Mouse (Mus musculus) midbrain, embryonic 12.5 days (tissue): ENCODE data around the gene Kcnj8. TPM values are rescaled to one million over a fixed set of nuclear protein-coding genes. Genes with fewer than 3 reads are reported as not detected.
"Not testable (repeated sequence)": the region's sequence is repeated elsewhere in the genome, so short reads cannot be mapped to it uniquely, and the experiment has no call there.

ENCODE experiments used
- ATAC-seq: fragments of 200-750 bp; cut with Nextera tagmentation; 2 replicates; pipeline ENCODE4 v1.8.0; 2017; ENCODE audit warnings: low read depth, moderate TSS enrichment, moderate library complexity; ENCODE audit not compliant: low FRiP score
- H3K27ac ChIP-seq: fragments of 300-500 bp; sonication (generic); replicated peaks from 2 replicates; pipeline ENCODE4 v1.5.1; 2016; ENCODE audit warnings: mild to moderate bottlenecking
- H3K27me3 ChIP-seq: fragments of 300-500 bp; sonication (generic); 2 replicates; pipeline ENCODE4 v1.6.1; 2016; ENCODE audit warnings: mild to moderate bottlenecking
- H3K36me3 ChIP-seq: fragments of 300-500 bp; sonication (generic); 2 replicates; pipeline ENCODE4 v1.6.1; 2016
- H3K4me1 ChIP-seq: fragments of 300-500 bp; sonication (generic); 2 replicates; pipeline ENCODE4 v1.6.1; 2016
- H3K4me2 ChIP-seq: fragments of 300-500 bp; sonication (generic); replicated peaks from 2 replicates; pipeline ENCODE4 v1.6.1; 2016; ENCODE audit warnings: mild to moderate bottlenecking, moderate library complexity
- H3K4me3 ChIP-seq: fragments of 300-500 bp; sonication (generic); 2 replicates; pipeline ENCODE4 v1.5.1; 2016; ENCODE audit warnings: mild to moderate bottlenecking
- H3K9ac ChIP-seq: fragments of 300-500 bp; sonication (generic); replicated peaks from 2 replicates; pipeline ENCODE4 v1.6.1; 2016; ENCODE audit warnings: mild to moderate bottlenecking, moderate library complexity
- H3K9me3 ChIP-seq: fragments of 300-500 bp; sonication (generic); 2 replicates; pipeline ENCODE4 v1.6.1; 2016; ENCODE audit warnings: mild to moderate bottlenecking
- WGBS: fragments of 180-500 bp; shearing (Covaris S2); methylation state at CpG from one replicate; pipeline ENCODE4 v1.1.7; 2016; 5-methylcytosine and 5-hydroxymethylcytosine counted together
- polyA plus RNA-seq: library from polyadenylated mRNA; unstranded; fragments of >200 nt; fragmentation: Nextera tagmentation; extraction: Ambion mirVana; gene quantifications from 2 replicates; pipeline ENCODE4 v1.2.1, GENCODE M21; 2016

The Kcnj8 gene
- polyA plus RNA-seq, 1 experiment from 2014 or later: 7.2 TPM

- Histone ChIP-seq H3K27me3 (no peaks in the 10 kb centered on the region; the same call in 1 of the 2 replicates), H3K9me3 (no peaks in the 10 kb centered on the region), H3K4me1 (no peaks in the 10 kb centered on the region), H3K4me2 (no peak overlapping the region), H3K36me3 (no peaks in the 10 kb centered on the region), H3K27ac (no peak overlapping the region), H3K4me3 (no peak overlapping the region), H3K9ac (no peak overlapping the region)
- peak; percentile 76 for ATAC-seq
- WGBS: 9% methylated on average over 4 of the region's 4 CpGs
Measured at GRCm38 (mm10) chr6:142524635-142525308, 46.6 kb downstream of the Kcnj8 start.

- Histone ChIP-seq H3K9ac (no peak overlapping the region), H3K4me1 (no peaks in the 10 kb centered on the region), H3K27me3 (no peaks in the 10 kb centered on the region; the same call in 1 of the 2 replicates), H3K4me2 (no peak overlapping the region), H3K9me3 (no peaks in the 10 kb centered on the region), H3K4me3 (no peak overlapping the region), H3K36me3 (no peaks in the 10 kb centered on the region), H3K27ac (no peak overlapping the region)
- 83% methylated on average over 12 of the region's 12 CpGs for WGBS
- no peak for ATAC-seq
Measured at GRCm38 (mm10) chr6:142521591-142522110, 49.8 kb downstream of the Kcnj8 start.

DNA sequence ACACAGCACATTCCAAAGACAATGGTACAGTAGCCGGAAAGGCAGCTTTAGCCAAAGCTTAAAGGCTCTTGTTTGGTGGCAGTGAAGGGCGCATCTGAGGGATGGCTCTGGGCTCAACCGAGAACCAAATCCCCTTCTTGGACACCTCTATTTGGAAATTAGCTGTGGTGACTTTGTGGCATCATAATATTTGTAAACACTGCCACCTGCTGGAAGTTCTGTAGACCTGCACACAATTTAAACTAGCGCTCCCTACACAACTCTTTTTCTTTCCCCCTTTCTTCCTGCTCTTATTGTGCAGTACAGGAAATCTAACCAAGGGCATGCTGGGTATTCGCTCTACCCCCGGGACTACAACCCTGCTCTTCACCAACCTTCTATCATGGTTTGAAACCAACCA, 52.3 kb downstream of the Kcnj8 start:
- peak; percentile 47; the same call in 1 of the 2 replicates for ATAC-seq

GRCm38 (mm10) chr6:142515379-142515778, 56.0 kb downstream of the Kcnj8 start:
- WGBS: 73% methylated on average over 9 of the region's 9 CpGs
- H3K4me2 ChIP-seq, H3K9me3 ChIP-seq, H3K27me3 ChIP-seq, ATAC-seq, H3K36me3 ChIP-seq, H3K4me3 ChIP-seq, H3K9ac ChIP-seq, H3K4me1 ChIP-seq, H3K27ac ChIP-seq: not testable (repeated sequence)

More for the DNA sequence above, 52.3 kb downstream of the Kcnj8 start:
- Histone ChIP-seq H3K27me3 (peaks cover 3% of the 10 kb centered on the region), H3K4me3 (no peak overlapping the region), H3K4me1 (no peaks in the 10 kb centered on the region), H3K4me2 (no peak overlapping the region), H3K9ac (no peak overlapping the region), H3K27ac (no peak overlapping the region), H3K36me3 (no peaks in the 10 kb centered on the region), H3K9me3 (no peaks in the 10 kb centered on the region)
- WGBS: 12% methylated on average over 6 of the region's 6 CpGs

DNA sequence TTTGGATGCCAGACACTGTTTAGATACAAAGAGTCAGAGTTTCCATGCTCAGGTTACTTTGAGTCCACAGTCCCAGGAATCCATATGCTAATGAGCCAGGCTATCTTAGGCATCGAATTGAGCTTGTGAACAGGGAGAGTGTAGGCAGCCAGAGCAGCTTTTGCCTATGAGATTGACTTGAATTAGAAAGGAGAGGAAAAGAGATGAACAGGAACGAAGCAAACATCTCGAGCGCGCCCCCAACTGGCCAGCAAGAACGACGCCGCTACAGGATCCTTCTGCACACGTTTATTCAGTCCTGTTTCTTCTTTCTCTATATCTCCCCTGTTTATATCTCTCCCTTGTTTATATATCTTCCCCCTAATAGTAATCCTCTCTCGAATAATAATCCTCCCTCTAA, 56.5 kb downstream of the Kcnj8 start:
- Histone ChIP-seq H3K36me3 (no peaks in the 10 kb centered on the region), H3K9me3 (no peaks in the 10 kb centered on the region), H3K4me2 (no peak overlapping the region), H3K27ac (no peak overlapping the region), H3K9ac (no peak overlapping the region), H3K4me3 (no peak overlapping the region), H3K27me3 (peaks cover 10% of the 10 kb centered on the region; the same call in 1 of the 2 replicates), H3K4me1 (no peaks in the 10 kb centered on the region)
- ATAC-seq: peak; percentile 42; the same call in 1 of the 2 replicates
- WGBS: 1% methylated on average over 10 of the region's 10 CpGs

Other genes with a start within 250 kb of the Kcnj8 start
- gene Slco1a5, start 248.6 kb downstream of the Kcnj8 start, polyA plus RNA-seq: 0.25 and 0.63 TPM in 2 replicates
- 25.7 and 25.9 TPM in 2 replicates for gene Pyroxd1, start 226.0 kb downstream of the Kcnj8 start, polyA plus RNA-seq
- gene Recql, start 184.5 kb downstream of the Kcnj8 start, polyA plus RNA-seq: 40.5 and 43.2 TPM in 2 replicates
- 95.9 and 97.5 TPM in 2 replicates for gene Golt1b, start 184.4 kb downstream of the Kcnj8 start, polyA plus RNA-seq
- gene Spx, start 158.2 kb downstream of the Kcnj8 start, polyA plus RNA-seq: 2.6 and 4.3 TPM in 2 replicates
- 0.10 TPM in 1 of 2 replicates, not detected in the other for gene Gys2, start 98.5 kb downstream of the Kcnj8 start, polyA plus RNA-seq
- gene Ldhb, start 63.7 kb downstream of the Kcnj8 start, polyA plus RNA-seq: 388 and 389 TPM in 2 replicates
- gene Abcc9, start 130.7 kb upstream of the Kcnj8 start, polyA plus RNA-seq: 2.8 and 3.1 TPM in 2 replicates
- gene Cmas, start 185.1 kb upstream of the Kcnj8 start, polyA plus RNA-seq: 138 and 143 TPM in 2 replicates
- gene Sult6b2, start 232.9 kb upstream of the Kcnj8 start, polyA plus RNA-seq: not detected in 2 replicates